Mouse (Mus musculus): ENCODE measurements at regions not wholly inside any gene's neighbourhood (a gene's known extent, or its start where the extent isn't known, plus 50 kb on each side); places are given as distances from the start of the nearest gene placed in this dataset.

DNA sequence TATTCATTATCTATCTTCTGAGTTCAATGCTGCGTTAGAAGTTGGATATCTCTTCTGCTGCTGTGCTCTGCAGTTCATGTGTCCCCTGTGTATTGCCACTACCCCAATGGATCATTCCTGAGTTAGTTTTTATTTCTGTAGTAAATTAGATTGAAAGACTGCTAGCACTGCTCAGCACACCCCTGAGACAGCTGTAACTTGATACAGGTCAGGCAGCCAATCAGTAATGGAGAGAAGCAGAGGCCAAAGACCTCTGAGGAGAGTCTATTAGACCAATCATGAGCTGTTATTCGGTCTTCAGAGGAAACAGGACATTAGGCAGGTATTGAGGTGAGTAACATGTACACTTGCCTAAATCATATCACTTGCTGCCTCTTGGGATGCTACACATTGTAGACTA, 837.5 kb upstream of the Chordc1 start:
- no peak for DNase-seq

DNA sequence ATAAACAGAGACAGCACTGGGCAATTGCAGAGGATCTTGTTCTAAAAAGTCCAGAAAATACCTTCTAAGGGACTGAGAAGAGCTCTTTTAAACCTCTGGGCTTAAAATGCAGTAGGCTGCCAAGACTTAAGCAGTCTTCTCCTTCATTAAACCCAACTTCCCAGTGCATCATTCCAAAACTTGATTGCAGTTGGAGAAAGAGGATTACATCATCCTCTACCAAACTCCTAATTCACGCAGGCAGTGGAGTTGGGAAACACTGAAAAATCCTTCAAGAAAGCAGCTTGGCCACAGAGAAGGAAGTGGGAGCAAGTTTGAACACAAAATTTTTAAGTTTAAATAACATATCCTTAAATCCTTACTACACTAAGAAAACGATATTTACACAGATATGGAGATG, 825.5 kb upstream of the Chordc1 start:
- no peak for DNase-seq

DNA sequence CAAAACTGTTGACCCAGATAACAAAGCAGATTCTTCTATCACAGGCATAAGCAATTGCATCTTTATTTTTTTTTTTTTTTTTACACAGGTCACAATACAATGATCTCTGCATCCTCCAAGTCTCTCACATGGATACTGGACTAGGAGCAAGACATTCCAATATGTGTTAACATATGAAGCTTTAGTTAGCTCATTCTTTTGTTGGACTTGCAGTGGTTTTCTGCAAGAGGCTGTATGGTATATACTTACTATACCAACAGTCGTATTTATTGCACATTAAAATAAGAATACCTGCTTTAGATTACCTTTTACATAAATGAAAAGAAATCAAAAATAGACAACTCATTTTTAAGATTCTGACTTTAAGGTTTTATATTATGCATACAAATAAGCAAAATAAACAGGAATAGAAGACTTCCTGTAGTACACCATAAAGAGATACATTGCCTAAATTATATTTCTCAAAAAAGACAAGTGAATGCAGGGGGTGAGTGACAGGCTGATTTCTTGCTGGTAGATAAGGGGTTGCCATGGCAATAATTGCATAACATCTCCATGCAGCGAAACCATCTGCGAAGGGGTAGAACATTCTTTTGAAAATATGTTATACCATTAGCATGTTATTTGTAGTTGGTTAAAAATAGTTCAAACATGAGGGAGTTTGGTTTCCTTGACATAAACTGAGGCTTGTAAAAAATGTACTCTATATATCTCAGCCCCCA, 807.1 kb upstream of the Chordc1 start:
- peak; percentile 78 for DNase-seq

DNA sequence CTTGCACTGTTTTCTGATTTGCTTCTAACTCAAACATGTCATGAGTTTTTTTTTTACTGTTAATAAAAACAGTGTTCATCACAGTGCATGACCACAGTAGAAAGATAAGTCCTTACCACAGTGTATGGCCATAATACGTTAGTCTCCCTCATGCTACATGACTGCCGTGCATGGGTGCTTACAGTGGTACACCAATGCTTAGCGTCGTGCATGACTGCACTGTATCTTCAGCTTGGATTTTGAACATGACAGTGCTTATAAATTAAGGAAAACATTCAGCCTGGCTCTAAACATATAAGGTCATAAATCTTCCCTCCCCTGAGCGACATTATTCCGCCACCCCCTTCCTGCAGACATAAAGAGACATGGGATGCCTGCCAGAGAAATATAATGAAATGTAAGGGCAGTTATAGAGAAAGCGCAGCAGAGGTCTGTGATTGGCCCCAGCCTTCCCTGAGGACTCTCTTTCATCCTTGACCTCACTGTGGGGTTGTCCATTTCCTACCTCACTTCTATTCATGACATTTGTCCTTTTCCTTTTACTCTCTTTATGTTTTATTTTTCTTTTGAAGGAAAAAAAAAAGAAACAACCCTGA, 791.7 kb upstream of the Chordc1 start:
- DNase-seq = no peak

DNA sequence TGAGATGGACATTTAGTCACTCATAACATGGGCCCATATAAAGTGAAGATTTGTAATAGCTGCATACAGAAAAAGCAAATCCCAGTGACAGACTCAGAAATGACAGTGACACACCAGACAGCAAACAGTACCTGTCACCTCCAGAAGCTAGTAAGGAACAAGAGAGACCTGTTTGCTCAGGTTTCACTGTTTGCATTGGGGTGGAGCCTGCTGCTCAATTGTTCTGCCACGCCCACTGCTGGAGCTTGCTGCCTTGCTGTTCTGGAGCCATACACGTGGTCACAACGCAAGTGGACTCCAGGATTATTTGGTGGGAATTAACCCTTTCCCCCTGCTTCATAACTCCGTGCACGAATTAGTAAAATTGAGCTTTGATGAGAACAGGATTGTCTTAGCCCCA, 783.2 kb upstream of the Chordc1 start:
- no peak for DNase-seq

DNA sequence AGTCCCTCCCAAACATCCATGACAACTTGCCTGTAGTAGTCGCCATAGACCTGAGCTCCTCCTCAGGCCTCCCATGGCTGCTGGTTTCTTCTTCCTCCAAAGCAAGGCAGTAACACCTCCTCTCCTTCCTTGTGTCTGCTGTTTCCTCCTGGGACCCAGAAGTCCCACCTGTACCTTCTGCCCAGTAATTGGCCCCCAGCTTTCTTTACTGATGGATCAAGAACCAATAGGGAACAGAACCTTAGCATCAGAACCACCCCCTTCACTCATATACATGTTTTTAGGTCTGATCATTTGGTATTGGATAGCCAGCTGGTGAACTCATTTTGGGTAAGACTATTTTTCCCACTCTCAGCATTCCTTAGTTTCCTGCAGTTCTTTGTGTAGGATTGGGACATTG, 735.7 kb upstream of the Chordc1 start:
- DNase-seq = no peak

DNA sequence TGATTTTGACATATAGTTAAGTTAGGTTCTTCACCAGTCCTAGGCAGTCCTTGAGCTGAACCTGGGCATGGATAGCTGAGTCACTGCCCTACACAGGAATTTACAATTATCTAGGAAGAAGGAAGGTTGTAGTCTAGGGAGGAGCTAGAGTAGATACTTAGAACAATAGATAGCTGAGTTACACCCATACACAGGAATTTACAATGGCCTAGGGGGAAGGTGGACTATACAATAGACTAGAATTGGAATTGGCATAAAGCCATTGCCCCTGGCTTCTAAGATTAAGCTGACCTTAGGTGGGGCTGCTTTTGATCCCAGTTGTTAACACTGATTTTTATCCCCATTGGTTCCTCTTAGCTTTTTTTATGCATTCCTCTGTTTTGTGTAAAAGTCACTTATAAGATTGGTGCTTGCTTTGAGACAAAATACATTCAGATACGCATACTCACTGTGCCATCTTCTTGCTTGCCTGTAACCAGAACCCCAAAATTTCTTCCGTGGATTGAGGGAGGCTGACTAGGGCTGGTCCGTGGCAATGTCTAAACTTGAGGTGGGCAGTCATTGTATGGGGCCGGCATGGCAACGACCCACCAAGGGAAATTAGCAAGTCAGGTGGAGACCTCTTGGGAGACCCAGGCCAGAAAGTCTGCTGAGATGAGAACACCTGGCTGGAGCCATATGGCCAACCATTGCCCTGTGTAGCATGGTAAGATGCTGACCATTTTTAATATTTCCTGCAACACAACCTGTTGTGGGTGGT, 734.1 kb upstream of the Chordc1 start:
- DNase-seq = no peak

DNA sequence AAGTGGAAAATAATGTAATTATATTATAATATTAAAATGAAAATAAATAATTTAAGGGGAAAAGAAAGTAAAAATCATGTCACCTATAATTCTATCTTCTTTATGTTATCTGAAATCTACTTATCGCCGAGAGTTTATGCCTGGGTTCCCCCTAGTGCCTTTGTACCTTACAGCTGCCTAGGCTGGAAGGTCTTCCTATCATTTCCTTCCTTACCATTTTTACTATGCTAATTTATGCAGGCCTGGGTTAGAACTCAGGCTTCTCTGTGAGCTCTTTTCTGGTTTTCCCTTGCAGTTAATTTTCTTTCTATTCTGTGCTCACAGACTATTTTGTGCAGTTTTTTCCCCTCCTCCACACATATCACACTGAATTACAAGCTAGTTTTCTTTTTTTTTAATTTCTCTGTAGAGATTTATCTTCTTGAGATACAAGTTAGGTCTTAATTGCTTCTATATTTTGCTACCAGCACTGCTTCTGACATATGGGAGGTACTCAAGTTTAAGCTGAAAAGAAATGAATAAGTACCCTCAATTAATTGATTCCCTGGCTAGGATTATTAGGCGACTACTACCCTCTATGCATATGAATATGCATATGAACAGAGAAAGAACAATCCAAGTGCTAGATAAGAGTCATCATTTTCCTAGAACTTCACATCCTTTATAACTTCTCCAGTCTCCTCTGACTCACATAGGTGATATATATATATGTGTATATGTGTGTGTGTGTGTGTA, 724.0 kb upstream of the Chordc1 start:
- no peak for DNase-seq

DNA sequence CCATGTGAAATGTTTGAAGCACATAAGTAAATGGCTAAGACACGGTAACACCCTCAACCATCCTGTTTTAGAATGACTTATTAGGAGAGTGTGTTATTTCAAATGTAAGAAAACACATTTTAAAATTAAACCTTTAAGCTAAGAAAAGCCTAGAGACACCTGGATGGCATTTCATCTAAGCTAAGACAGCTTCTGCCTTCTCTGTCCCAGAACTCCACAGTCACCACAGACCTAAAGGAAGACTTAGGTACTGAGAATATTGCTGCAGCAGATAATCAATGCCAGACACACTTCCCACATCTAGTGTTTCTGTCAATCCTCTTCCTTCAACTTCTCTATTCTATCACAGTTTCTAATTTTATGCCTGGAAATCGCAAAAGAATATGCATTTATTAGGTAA, 704.4 kb upstream of the Chordc1 start:
- no peak for DNase-seq

DNA sequence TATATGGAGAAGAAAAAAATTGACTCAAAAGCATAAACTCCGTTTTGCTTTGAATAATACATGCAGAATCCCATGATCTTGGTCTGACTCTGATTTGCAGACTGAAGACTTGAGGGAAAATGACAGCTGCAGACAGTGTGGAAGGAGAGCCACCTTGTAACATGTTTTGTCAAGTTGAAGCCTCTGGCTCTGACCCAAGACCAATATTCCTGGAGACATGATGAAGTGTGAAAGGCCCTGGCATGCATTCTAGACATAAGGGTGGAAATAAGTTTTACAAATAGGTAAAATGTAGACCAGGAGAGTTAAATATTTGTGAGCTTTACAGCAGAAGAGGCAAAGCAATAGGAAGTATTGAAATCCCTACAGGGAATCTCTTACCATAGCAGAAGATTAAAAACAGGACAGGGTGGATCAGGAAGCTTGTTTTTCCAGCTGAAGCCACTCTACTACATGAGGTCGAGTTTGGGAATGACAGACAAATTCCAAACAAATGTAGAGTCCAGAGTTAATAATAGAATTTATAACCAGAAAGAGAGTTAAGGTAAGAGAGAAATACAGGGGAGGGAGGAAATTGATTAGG, 703.9 kb upstream of the Chordc1 start:
- no peak for DNase-seq

DNA sequence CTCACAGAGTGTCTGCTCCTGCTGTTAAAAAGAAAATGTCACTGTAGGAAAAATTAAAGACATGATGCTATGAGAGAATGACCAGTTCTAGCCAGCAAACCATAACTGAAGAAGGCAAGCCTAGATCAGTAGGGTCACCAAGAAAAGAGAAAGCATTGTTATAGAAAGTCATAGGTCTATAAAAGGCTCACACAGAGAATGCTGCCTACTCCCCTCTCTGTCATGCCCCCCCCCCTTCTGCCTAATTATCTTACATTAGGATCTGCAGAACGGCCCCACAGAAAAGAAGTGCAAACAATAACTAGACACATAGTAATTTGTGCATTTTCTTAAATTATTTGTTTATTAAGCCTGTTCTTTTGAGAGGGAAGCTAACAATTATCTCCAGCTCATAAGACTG, 680.8 kb upstream of the Chordc1 start:
- no peak for DNase-seq

DNA sequence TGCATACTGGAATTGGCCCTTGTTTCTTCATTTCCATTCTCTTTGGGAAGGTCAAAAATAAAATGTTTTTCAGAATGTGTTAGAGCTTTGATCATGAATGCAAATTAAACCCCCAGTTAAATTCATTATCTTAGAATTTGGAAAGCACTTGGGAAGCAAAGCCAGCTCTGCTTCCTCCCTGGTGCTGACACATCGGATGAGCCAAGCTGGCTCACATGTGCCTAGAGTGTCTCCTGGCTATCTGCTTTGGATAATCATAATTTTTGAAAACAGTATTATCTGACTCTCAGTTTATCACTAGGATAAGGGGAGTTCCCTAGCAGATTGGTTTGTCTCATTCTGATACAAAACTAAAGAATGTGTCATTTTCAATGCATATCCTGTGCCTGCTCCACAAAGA, 649.4 kb upstream of the Chordc1 start:
- no peak for DNase-seq

DNA sequence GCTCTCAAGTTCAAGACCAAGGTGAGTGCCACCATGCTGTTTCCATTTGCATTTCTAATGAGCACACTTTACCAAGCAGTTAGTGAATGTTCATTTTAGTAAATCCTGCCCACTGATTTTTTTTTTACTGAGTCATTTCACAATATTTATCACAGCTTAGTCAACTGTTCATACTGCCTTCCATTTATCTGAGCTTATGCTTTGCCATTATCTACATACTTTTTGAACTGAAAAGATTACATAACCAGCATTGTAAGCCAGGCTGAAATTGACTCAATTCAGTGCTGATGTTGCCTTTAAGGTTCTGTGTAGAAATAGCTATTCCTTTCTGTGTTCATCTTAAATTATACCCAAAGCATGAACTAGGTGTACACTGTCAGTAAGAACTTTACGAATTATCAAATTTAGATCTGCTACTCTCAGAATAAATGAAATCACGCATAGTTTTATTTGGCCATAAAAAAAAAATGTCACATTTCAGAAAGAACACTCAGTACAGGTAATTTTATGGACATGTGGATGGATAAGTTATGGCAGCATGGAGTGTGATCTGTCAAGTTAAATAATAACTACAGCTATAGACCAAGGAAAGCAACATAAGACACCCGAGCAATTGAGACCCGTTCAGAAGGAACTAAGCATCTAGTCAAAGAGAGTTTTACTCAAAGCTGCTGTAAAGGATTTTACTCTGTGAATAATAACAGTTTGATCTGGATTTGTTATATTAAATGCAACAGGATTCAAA, 645.9 kb upstream of the Chordc1 start:
- no peak for DNase-seq

DNA sequence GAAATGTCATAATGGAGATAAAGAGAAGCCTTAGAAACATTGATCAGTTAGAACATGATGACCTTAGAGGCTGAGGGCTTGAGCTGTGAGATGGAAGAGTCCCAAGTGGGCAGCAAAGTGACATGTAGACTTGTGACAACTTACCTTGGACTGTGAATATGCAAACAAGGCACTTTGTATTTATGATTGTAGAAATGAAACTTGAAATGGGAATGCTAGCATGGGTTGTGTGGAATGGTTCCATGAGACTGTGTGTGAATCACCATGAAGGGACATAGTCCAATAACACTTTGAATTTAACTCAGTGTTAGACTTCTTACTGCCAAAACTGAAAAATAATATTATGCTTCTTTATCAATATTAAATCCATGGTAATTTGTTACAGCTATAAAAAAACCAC, 638.1 kb upstream of the Chordc1 start:
- no peak for DNase-seq

DNA sequence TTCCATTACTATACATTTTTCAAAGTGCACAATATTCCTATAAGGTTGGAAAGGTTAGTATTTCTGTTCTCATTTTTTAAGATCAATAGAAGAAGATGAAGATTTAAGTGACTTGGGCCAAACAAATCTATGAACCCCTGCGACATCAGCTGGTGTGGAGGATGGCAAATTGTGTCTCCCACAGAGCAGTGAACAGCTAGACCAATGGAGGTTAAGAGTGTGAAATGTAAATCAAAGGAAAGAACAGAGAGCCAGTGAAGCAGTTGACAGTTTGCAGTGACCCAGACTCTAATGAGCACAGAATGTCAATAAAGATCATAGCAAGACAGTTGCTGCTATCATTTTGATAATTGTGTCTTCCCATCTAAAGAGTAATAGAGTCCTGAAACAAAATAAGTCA, 627.8 kb upstream of the Chordc1 start:
- DNase-seq = no peak

DNA sequence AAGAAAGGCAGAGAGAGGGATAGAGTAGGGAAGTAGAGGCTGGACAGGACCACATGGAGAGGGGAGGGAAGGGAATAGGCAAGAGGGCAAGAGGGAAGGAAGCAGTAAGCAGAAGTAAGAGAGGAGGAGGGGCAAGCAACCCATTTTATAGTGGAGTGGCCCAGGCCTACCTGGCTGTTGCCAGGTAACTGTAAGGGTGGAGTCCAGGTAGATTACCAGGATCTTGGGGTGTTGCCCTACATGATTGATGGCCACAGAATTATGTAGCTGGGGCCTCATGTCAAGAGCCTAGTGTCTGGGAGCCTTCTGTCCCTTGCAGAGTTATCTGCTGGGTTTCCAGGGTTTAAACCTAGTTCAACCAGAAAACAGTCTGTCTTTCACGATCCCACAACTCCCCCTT, 623.7 kb upstream of the Chordc1 start:
- no peak for DNase-seq

DNA sequence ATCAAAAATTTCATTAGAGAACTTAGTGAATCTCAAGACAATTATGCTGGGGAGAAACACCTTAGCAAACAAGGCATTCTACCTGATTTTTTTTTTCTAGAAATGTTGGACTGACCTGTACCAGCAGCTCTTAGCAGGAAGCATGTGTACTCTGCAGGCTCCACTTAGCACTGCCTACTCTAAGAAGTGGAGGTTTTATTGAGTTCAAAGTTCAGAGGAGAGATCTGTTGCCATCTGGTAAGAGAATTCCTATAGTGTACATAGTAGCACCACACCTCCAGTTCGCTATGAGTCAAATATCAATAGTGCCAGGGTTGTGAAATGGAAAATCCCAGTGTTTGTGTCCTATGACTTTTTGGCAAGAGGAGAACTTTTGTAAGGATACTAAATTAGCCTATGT, 616.4 kb upstream of the Chordc1 start:
- no peak for DNase-seq
